Mouse (Mus musculus): ENCODE measurements around the gene Nlrp4f.

The Nlrp4f gene

GRCm38 (mm10) chr13:65205877-65206276, at the start of gene Nlrp4f:
Nlrp4f (minus strand) TSS chr13:65205977.
- DNase-seq = no peak

GRCm38 (mm10) chr13:65243273-65243672, 37.5 kb upstream of the Nlrp4f start:
- DNase-seq = no peak

- DNase-seq = peak; percentile 10
Measured at GRCm38 (mm10) chr13:65242319-65242787, 36.6 kb upstream of the Nlrp4f start.

- no peak for DNase-seq
Measured at GRCm38 (mm10) chr13:65241627-65242318, 36.0 kb upstream of the Nlrp4f start.

- peak; percentile 94 for DNase-seq
Measured at GRCm38 (mm10) chr13:65241099-65241626, 35.4 kb upstream of the Nlrp4f start.

GRCm38 (mm10) chr13:65240509-65241098, 34.8 kb upstream of the Nlrp4f start:
- DNase-seq = peak; percentile 97

- DNase-seq = no peak
Measured at GRCm38 (mm10) chr13:65237211-65237610, 31.4 kb upstream of the Nlrp4f start.

GRCm38 (mm10) chr13:65226657-65227056, 20.9 kb upstream of the Nlrp4f start:
- no peak for DNase-seq

GRCm38 (mm10) chr13:65225945-65226344, 20.2 kb upstream of the Nlrp4f start:
- DNase-seq = no peak

GRCm38 (mm10) chr13:65200667-65201066, 5.1 kb downstream of the Nlrp4f start:
- DNase-seq = no peak

- no peak for DNase-seq
Measured at GRCm38 (mm10) chr13:65176472-65177091, 29.2 kb downstream of the Nlrp4f start.

GRCm38 (mm10) chr13:65175734-65176471, 29.9 kb downstream of the Nlrp4f start:
- no peak for DNase-seq

- no peak for DNase-seq
Measured at GRCm38 (mm10) chr13:65174102-65174501, 31.7 kb downstream of the Nlrp4f start.

- DNase-seq = no peak
Measured at GRCm38 (mm10) chr13:65149940-65150339, 55.8 kb downstream of the Nlrp4f start, which contains the start of gene Olfr466. Olfr466 (plus strand) TSS chr13:65150240.

- DNase-seq = no peak
Measured at GRCm38 (mm10) chr13:65137789-65138188, 68.0 kb downstream of the Nlrp4f start, which contains the start of gene Olfr465-ps1. Olfr465-ps1 (plus strand) TSS chr13:65138089.

Measured in cerebellum, adult 8-10 months (tissue).